Mouse (Mus musculus) MEL (cell line): ENCODE results near the gene Olfr97. TPM values are rescaled to one million over a fixed set of nuclear protein-coding genes. Genes with fewer than 3 reads are reported as not detected.
A peak's percentile ranks its signal among the peaks of the same experiment; 100 is the strongest.

ENCODE experiments used
- DNase-seq: peaks from one replicate; pipeline ENCODE4 v3.0.0; 2011; ENCODE audit warnings: low read depth, low spot score
- H3K27ac ChIP-seq: 2 replicates; pipeline ENCODE4 v1.5.1; 2012; ENCODE audit warnings: low read depth, mild to moderate bottlenecking, control low read depth, low read length, moderate library complexity; ENCODE audit not compliant: control insufficient read depth
- H3K27me3 ChIP-seq, 2 experiments: fragments of 150-350 bp in 1 of 2; sonication (generic) in 1 of 2; 2 replicates each; pipeline ENCODE4 v1.6.1; 2012; ENCODE audit warnings: low read length in 2 of 2, mild to moderate bottlenecking in 2 of 2, improper control_type of control experiment in 1 of 2, moderate library complexity in 1 of 2; ENCODE audit not compliant: insufficient read depth in 2 of 2, control insufficient read depth in 1 of 2
- H3K36me3 ChIP-seq, 2 experiments: 2 replicates each; pipeline ENCODE4 v1.6.1; 2012 to 2014; ENCODE audit warnings: low read length in 2 of 2, improper control_type of control experiment in 1 of 2, inconsistent platforms in 1 of 2, mild to moderate bottlenecking in 1 of 2; ENCODE audit not compliant: insufficient read depth in 2 of 2, control insufficient read depth in 1 of 2
- H3K4me1 ChIP-seq, 2 experiments: fragments of 150-350 bp in 1 of 2; sonication (generic) in 1 of 2; 2 replicates each; pipeline ENCODE4 v1.6.1; 2012; ENCODE audit warnings: low read length in 2 of 2, improper control_type of control experiment in 1 of 2, mild to moderate bottlenecking in 1 of 2; ENCODE audit not compliant: insufficient read depth in 2 of 2, control insufficient read depth in 1 of 2
- H3K4me3 ChIP-seq, 2 experiments: fragments of 150-350 bp in 1 of 2; sonication (generic) in 1 of 2; 2 replicates each; pipeline ENCODE4 v1.5.1; 2012; ENCODE audit warnings: low read depth in 2 of 2, low read length in 2 of 2, mild to moderate bottlenecking in 2 of 2, moderate library complexity in 2 of 2, control low read depth in 1 of 2, improper control_type of control experiment in 1 of 2; ENCODE audit not compliant: control insufficient read depth in 1 of 2, insufficient read depth in 1 of 2
- H3K79me2 ChIP-seq: 2 replicates; pipeline ENCODE4 v1.6.1; 2012; ENCODE audit warnings: mild to moderate bottlenecking, low read length, moderate library complexity; ENCODE audit not compliant: control insufficient read depth, poor library complexity, insufficient read depth
- H3K9ac ChIP-seq: 2 replicates; pipeline ENCODE4 v1.6.1; 2012; ENCODE audit warnings: low read depth, mild to moderate bottlenecking, control low read depth, low read length, moderate library complexity; ENCODE audit not compliant: control insufficient read depth, poor library complexity, severe bottlenecking
- H3K9me3 ChIP-seq: fragments of 150-350 bp; sonication (generic); replicated peaks from 2 replicates; pipeline ENCODE4 v1.6.1; 2012; ENCODE audit warnings: mild to moderate bottlenecking, low read length, improper control_type of control experiment, moderate library complexity; ENCODE audit not compliant: insufficient read depth
- CTCF ChIP-seq, 3 experiments: IDR thresholded peaks in 2 of 3; conservative IDR thresholded peaks in 1 of 3; 2 replicates each; pipeline ENCODE4 v1.5.1; 2011 to 2012; ENCODE audit warnings: low read length in 3 of 3, low read depth in 2 of 3, mild to moderate bottlenecking in 2 of 3, improper control_type of control experiment in 1 of 3, inconsistent platforms in 1 of 3, mixed read lengths in 1 of 3, moderate library complexity in 1 of 3; ENCODE audit not compliant: control insufficient read depth in 1 of 3, insufficient read depth in 1 of 3, poor library complexity in 1 of 3, severe bottlenecking in 1 of 3
- E2F4 ChIP-seq: IDR thresholded peaks from 2 replicates; pipeline ENCODE4 v1.6.1; 2011; ENCODE audit warnings: low read depth, low read length, improper control_type of control experiment, borderline replicate concordance
- ELF1 ChIP-seq: IDR thresholded peaks from 2 replicates; pipeline ENCODE4 v1.6.1; 2014; ENCODE audit warnings: low read depth, mild to moderate bottlenecking, inconsistent platforms, low read length, improper control_type of control experiment, moderate library complexity
- EP300 ChIP-seq, 2 experiments: IDR thresholded peaks; 2 replicates each; pipeline ENCODE4 v1.6.1; 2011; ENCODE audit warnings: improper control_type of control experiment in 2 of 2, low read length in 2 of 2, low read depth in 1 of 2, mild to moderate bottlenecking in 1 of 2
- GATA1 ChIP-seq: IDR thresholded peaks from 2 replicates; pipeline ENCODE4 v1.6.1; 2011; ENCODE audit warnings: low read depth, low read length, improper control_type of control experiment
- HCFC1 ChIP-seq: IDR thresholded peaks from 2 replicates; pipeline ENCODE4 v1.6.1; 2012; ENCODE audit warnings: low read depth, mild to moderate bottlenecking, inconsistent platforms, low read length, improper control_type of control experiment, moderate library complexity
- JUND ChIP-seq: IDR thresholded peaks from 2 replicates; pipeline ENCODE4 v1.6.1; 2011; ENCODE audit warnings: low read depth, mild to moderate bottlenecking, improper control_type of control experiment, low read length
- MAFK ChIP-seq: IDR thresholded peaks from 2 replicates; pipeline ENCODE4 v1.6.1; 2011; ENCODE audit warnings: low read depth, mild to moderate bottlenecking, low read length, improper control_type of control experiment, borderline replicate concordance
- MAX ChIP-seq: IDR thresholded peaks from 2 replicates; pipeline ENCODE4 v1.6.1; 2011; ENCODE audit warnings: low read length, improper control_type of control experiment
- MEF2A ChIP-seq: IDR thresholded peaks from 2 replicates; pipeline ENCODE4 v1.6.1; 2014; ENCODE audit warnings: low read depth, mild to moderate bottlenecking, inconsistent platforms, low read length, improper control_type of control experiment; ENCODE audit not compliant: poor library complexity, insufficient replicate concordance, severe bottlenecking; ENCODE audit errors: extremely low read depth
- NELFE ChIP-seq: IDR thresholded peaks from 2 replicates; pipeline ENCODE4 v1.6.1; 2011; ENCODE audit warnings: low read depth, low read length, improper control_type of control experiment
- NRF1 ChIP-seq: IDR thresholded peaks from 2 replicates; pipeline ENCODE4 v1.6.1; 2014; ENCODE audit warnings: low read depth, mild to moderate bottlenecking, inconsistent platforms, low read length, improper control_type of control experiment, moderate library complexity; ENCODE audit not compliant: poor library complexity, insufficient read depth, severe bottlenecking
- POLR2AphosphoS5 ChIP-seq: IDR thresholded peaks from 2 replicates; pipeline ENCODE4 v1.6.1; 2012; ENCODE audit warnings: low read depth, borderline replicate concordance, mild to moderate bottlenecking, inconsistent platforms, low read length, moderate library complexity, mixed read lengths
- RAD21 ChIP-seq: IDR thresholded peaks from 2 replicates; pipeline ENCODE4 v1.6.1; 2011; ENCODE audit warnings: mild to moderate bottlenecking, low read depth, low read length, improper control_type of control experiment
- RCOR1 ChIP-seq: IDR thresholded peaks from 2 replicates; pipeline ENCODE4 v1.6.1; 2012; ENCODE audit warnings: low read depth, mild to moderate bottlenecking, inconsistent platforms, low read length, improper control_type of control experiment
- SMC3 ChIP-seq: IDR thresholded peaks from 2 replicates; pipeline ENCODE4 v1.6.1; 2011; ENCODE audit warnings: low read depth, low read length, improper control_type of control experiment
- TAL1 ChIP-seq: IDR thresholded peaks from 2 replicates; pipeline ENCODE4 v1.6.1; 2012; ENCODE audit warnings: mild to moderate bottlenecking, inconsistent platforms, low read length, moderate library complexity, mixed read lengths
- TBP ChIP-seq: IDR thresholded peaks from 2 replicates; pipeline ENCODE4 v1.8.0; 2011; ENCODE audit warnings: low read depth, low read length, improper control_type of control experiment
- TCF12 ChIP-seq: IDR thresholded peaks from 2 replicates; pipeline ENCODE4 v1.6.1; 2014; ENCODE audit warnings: low read depth, mild to moderate bottlenecking, inconsistent platforms, low read length, improper control_type of control experiment, moderate library complexity
- UBTF ChIP-seq: IDR thresholded peaks from 2 replicates; pipeline ENCODE4 v1.6.1; 2012; ENCODE audit warnings: low read depth, mild to moderate bottlenecking, inconsistent platforms, low read length, improper control_type of control experiment, moderate library complexity, borderline replicate concordance; ENCODE audit not compliant: insufficient read depth
- USF1 ChIP-seq: IDR thresholded peaks from 2 replicates; pipeline ENCODE4 v1.6.1; 2014; ENCODE audit warnings: low read depth, mild to moderate bottlenecking, inconsistent platforms, low read length, improper control_type of control experiment, moderate library complexity
- ZC3H11A ChIP-seq: IDR thresholded peaks from 2 replicates; pipeline ENCODE4 v1.6.1; 2012; ENCODE audit warnings: low read depth, mild to moderate bottlenecking, inconsistent platforms, low read length, improper control_type of control experiment
- polyA plus RNA-seq, 2 experiments: library from polyadenylated mRNA; stranded (reverse) in 1 of 2; unstranded in 1 of 2; fragments of >175 nt in 1 of 2; fragments of >200 nt in 1 of 2; gene quantifications; 2 replicates each; pipeline versions ENCODE4 v1.2.1 to v1.2.4; 2012; ENCODE audit warnings: low replicate concordance in 2 of 2, low read depth in 1 of 2; ENCODE audit not compliant: insufficient read length in 2 of 2, insufficient read depth in 1 of 2, missing spikeins in 1 of 2
- total RNA-seq: library from RNA; depleted of rRNA; stranded (reverse); fragments of 300-350 nt; gene quantifications from 2 replicates; pipeline ENCODE4 v1.2.3, GENCODE M21; 2012

The Olfr97 gene
- total and polyA plus RNA-seq, 3 experiments, result not detected

DNA sequence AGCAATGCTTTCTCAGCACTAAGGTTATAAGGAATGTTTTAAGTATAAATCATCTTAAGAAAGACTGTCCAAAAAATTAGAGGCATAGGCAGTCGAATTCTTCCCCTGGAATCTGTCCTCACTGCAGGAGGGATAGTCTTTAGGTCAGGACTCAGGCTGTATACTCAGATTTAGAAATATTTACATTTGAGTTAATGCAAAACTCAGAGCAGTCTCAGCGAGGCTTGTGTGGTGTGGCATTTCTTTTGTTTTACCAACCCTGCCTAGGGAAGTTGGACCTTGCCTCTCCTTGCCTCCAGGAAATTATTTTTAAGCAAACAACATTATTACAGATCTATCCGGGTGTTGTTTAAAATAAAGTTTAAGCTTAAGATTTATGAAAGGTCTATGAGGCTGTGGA lies 5.1 kb upstream of the Olfr97 start:
- DNase-seq, result no peak
- Histone ChIP-seq H3K4me1 (peaks cover 0 to 3% of the 10 kb centered on the region in 2 experiments; a peak in 1 of 4 replicates), H3K36me3 (no peaks in the 10 kb centered on the region), H3K9me3 (no peaks in the 10 kb centered on the region), H3K79me2 (no peaks in the 10 kb centered on the region), H3K27ac (no peak overlapping the region), H3K9ac (no peak overlapping the region), H3K27me3 (no peaks in the 10 kb centered on the region), H3K4me3 (no peak overlapping the region)
- no peak for TF ChIP-seq HCFC1
- no peak for TF ChIP-seq RAD21
- no peak for TF ChIP-seq NELFE

DNA sequence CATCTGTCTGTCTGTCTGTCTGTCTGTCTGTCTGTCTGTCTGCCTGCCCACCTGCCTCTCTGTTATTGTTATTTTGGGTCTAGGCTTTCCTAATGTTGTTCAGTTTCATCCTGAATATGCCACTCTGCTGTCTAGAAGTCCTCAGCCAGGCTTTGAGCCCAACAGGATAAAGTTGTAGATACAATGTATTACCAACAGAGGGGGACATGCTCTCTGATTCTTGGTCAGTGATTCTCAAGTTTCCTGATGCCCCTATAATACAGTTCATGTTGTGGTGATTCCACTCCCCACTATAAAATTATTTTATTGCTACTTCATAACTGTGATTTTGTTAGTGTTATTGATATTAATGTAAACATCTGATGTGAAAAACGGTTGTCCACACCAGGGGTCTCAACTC lies 15.3 kb downstream of the Olfr97 start:
- Histone ChIP-seq H3K4me1 (no peaks in the 10 kb centered on the region), H3K9me3 (no peaks in the 10 kb centered on the region), H3K36me3 (no peaks in the 10 kb centered on the region), H3K27ac (no peak overlapping the region), H3K9ac (no peak overlapping the region), H3K27me3 (no peaks in the 10 kb centered on the region), H3K4me3 (no peak overlapping the region), H3K79me2 (no peaks in the 10 kb centered on the region)
- TF ChIP-seq ZC3H11A (0 out of 2 replicates have a peak, but pooled peaks have one; percentile 15), CTCF (IDR thresholded peaks at IDR 0.05 in 2 of 3, conservative IDR thresholded peaks at IDR 0.05 in 1 of 3; ENCODE audit: control insufficient read depth in 1 of 3, insufficient read depth in 1 of 3, low read depth in 2 of 3, low read length in 3 of 3, poor library complexity in 1 of 3, severe bottlenecking in 1 of 3) (peak in 1 of 3 experiments; percentile 34; a peak in 2 of 6 replicates), SMC3 (peak; percentile 40), USF1 (no peak), RAD21 (peak; percentile 24)
- DNase-seq, result no peak

DNA sequence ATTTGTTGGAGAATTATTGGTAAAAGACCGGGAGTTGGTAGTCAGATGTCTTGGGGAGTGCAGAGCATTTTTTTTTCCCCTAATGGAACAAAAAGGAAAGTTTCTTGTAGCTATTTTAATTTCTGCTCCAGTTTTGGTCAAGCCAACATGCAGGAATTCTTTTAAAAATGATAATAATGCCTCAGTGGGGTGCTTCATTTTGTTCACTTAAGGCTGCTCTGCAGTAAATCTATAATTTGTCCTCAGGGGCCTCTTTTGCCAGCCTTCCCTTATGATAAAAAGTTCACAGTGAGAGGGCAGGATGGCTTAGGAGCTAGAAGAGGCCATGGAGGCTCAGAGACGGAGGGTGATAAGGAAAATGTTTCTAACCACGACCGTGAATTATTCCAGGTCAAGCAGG lies 17.3 kb downstream of the Olfr97 start, which contains the start of gene Olfr96:
Gene Olfr96, plus strand, starts transcription at position 301 of the 400 bp plus-strand sequence.
- Histone ChIP-seq H3K79me2 (no peaks in the 10 kb centered on the region), H3K36me3 (no peaks in the 10 kb centered on the region), H3K9ac (no peak within 1 kb of the TSS), H3K9me3 (no peaks in the 10 kb centered on the region), H3K4me1 (no peaks in the 10 kb centered on the region), H3K4me3 (no peak within 1 kb of the TSS), H3K27ac (no peak within 1 kb of the TSS), H3K27me3 (no peaks in the 10 kb centered on the region; a peak in 1 of 4 replicates)
- no peak for DNase-seq
- TF ChIP-seq RCOR1 (no peak), CTCF (IDR thresholded peaks at IDR 0.05 in 2 of 3, conservative IDR thresholded peaks at IDR 0.05 in 1 of 3; ENCODE audit: control insufficient read depth in 1 of 3, insufficient read depth in 1 of 3, low read depth in 2 of 3, low read length in 3 of 3, poor library complexity in 1 of 3, severe bottlenecking in 1 of 3) (no peak), POLR2AphosphoS5 (no peak), UBTF (no peak), GATA1 (no peak), TBP (no peak), TCF12 (no peak), TAL1 (no peak), JUND (no peak), MAFK (no peak), MEF2A (no peak), RAD21 (no peak), NRF1 (no peak), E2F4 (no peak), NELFE (no peak), ELF1 (no peak), EP300 (IDR thresholded peaks at IDR 0.05; ENCODE audit: low read depth in 1 of 2, low read length in 2 of 2) (no peak), MAX (no peak)
